Mouse (Mus musculus) kidney, embryonic 14.5 days (tissue): ENCODE measurements around the gene Nav2. TPM values are rescaled to one million over a fixed set of nuclear protein-coding genes. Genes with fewer than 3 reads are reported as not detected.

Source experiments
- ATAC-seq: fragments of 200-750 bp; cut with Nextera tagmentation; 2 replicates; pipeline ENCODE4 v1.8.0; 2017; ENCODE audit warnings: moderate number of reproducible peaks, mild to moderate bottlenecking, moderate TSS enrichment, moderate library complexity; ENCODE audit not compliant: low FRiP score, low TSS enrichment
- H3K27ac ChIP-seq: fragments of 300-500 bp; sonication (generic); 2 replicates; pipeline ENCODE4 v1.5.1; 2014; ENCODE audit warnings: low read depth, mild to moderate bottlenecking, low read length, moderate library complexity, mixed read lengths
- H3K27me3 ChIP-seq: fragments of 300-500 bp; sonication (generic); 2 replicates; pipeline ENCODE4 v1.6.1; 2014; ENCODE audit warnings: mild to moderate bottlenecking, low read length; ENCODE audit not compliant: control insufficient read depth, insufficient read depth
- H3K36me3 ChIP-seq: fragments of 300-500 bp; sonication (generic); 2 replicates; pipeline ENCODE4 v1.6.1; 2014; ENCODE audit warnings: low read length, mixed read lengths; ENCODE audit not compliant: control insufficient read depth, insufficient read depth
- H3K4me1 ChIP-seq: fragments of 300-500 bp; sonication (generic); 2 replicates; pipeline ENCODE4 v1.6.1; 2014; ENCODE audit warnings: low read length, mixed read lengths; ENCODE audit not compliant: control insufficient read depth, insufficient read depth
- H3K4me2 ChIP-seq: fragments of 300-500 bp; sonication (generic); replicated peaks from 2 replicates; pipeline ENCODE4 v1.6.1; 2014; ENCODE audit warnings: low read depth, mild to moderate bottlenecking, low read length
- H3K4me3 ChIP-seq: fragments of 300-500 bp; sonication (generic); 2 replicates; pipeline ENCODE4 v1.5.1; 2014; ENCODE audit warnings: mild to moderate bottlenecking, low read length
- H3K9ac ChIP-seq: fragments of 300-500 bp; sonication (generic); 2 replicates; pipeline ENCODE4 v1.6.1; 2014; ENCODE audit warnings: low read depth, mild to moderate bottlenecking, low read length, moderate library complexity
- H3K9me3 ChIP-seq: fragments of 300-500 bp; sonication (generic); 2 replicates; pipeline ENCODE4 v1.6.1; 2016; ENCODE audit warnings: low read length; ENCODE audit not compliant: control insufficient read depth
- WGBS: fragments of 180-500 bp; shearing (Covaris S2); extraction: QIAGEN DNeasy Blood & Tissue Kit; methylation state at CpG from one replicate; pipeline ENCODE4 v1.1.7; 2014; 5-methylcytosine and 5-hydroxymethylcytosine counted together
- polyA plus RNA-seq: library from polyadenylated mRNA; unstranded; fragments of >200 nt; fragmentation: Nextera tagmentation; extraction: Ambion mirVana; gene quantifications from 2 replicates; pipeline ENCODE4 v1.2.1, GENCODE M21; 2014

Gene Nav2
- polyA plus RNA-seq: 39.8 and 49.2 TPM in 2 replicates

DNA sequence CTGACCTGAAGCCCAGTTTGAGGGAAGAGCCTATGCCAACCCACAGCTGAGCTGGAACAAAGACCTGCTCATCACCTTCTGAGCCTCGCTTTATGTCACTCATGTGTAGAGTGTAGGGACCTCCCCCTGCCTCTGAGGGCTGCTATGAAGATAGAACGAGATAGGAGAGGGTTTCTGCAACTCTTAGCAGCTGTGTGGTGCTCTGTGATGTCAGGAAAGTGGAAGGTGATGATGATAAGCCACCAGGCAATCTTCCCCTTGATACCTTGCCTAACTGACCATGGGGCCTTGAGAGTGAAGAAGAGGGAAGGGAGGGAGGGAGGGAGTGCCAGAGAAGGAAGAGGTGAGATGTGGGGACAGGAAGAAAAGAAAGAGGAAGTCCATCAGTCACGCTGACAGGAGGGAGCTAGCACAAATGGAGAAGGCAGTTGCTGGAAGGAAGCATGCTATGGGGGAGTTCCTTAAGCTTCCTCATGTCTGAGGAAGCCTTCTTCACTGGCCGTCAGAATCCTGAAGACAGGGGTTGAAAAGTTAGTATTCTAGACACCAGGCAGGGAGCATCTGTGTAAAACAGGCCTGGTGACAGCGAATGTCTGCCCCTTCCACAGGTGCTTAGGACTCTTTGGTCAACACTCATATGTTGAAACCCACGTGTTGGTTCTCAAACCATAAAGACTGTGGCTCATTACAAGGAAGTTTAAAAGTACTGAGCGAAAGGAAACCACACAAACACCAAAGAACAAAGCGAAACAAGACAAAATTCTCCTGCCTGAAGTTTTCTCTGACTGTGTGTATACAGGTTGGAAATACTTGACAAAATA, at the start of gene Nav2:
Gene Nav2, plus strand, starts transcription at position 196 of the 821 bp plus-strand sequence.
- Histone ChIP-seq H3K9me3 (no peaks in the 10 kb centered on the region), H3K36me3 (no peaks in the 10 kb centered on the region), H3K9ac (no peak within 1 kb of the TSS), H3K27me3 (no peaks in the 10 kb centered on the region), H3K4me3 (no peak within 1 kb of the TSS), H3K4me1 (no peaks in the 10 kb centered on the region), H3K27ac (no peak within 1 kb of the TSS), H3K4me2 (no peak within 1 kb of the TSS)
- 65% methylated on average over 8 of the region's 8 CpGs for WGBS
- ATAC-seq: no peak

DNA sequence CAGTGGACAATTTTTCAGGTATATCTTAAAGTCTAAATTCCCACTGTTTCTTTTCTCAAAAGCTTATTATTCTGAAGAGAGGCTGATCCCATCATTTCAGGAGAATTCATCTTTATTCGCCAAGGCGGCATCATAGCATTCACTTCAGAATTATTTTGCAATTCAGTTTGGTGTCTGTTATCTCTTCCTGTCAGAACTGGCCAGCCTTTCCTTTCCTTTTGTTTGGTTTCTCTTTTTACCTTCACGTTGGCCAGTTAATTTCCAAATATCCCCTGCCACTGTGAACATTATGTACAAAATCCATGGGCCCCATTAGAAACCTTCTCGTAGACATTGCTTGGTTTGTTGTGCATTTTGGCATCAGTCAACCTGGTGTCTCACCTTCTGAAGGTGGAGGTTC, 49.2 kb upstream of the Nav2 start:
- Histone ChIP-seq H3K4me3 (no peak overlapping the region), H3K9ac (no peak overlapping the region), H3K4me2 (no peak overlapping the region), H3K9me3 (no peaks in the 10 kb centered on the region), H3K27me3 (no peaks in the 10 kb centered on the region), H3K4me1 (no peaks in the 10 kb centered on the region), H3K27ac (no peak overlapping the region), H3K36me3 (no peaks in the 10 kb centered on the region; the same call in 1 of the 2 replicates)
- no peak for ATAC-seq
- WGBS: 92% methylated on average over 4 of the region's 4 CpGs

DNA sequence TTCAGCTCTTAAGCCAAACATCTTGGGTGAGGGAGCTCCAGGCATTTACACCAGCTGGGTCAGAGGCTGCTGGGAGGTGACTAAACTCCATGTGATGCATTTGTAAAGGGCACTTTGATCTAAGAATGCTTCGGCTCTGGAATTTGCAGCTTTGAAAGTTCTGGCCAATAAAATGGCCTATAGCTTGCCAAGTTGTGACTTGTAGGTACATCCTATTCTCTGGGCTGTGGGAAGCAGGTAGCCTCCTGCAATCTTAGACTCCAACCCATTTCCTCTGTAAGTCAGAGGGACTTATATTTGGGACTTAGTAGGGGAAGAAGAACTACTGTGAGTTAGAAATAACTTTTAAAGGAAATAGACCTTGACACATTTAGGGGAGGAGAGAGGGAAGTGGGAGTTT, 47.6 kb upstream of the Nav2 start:
- no peaks in the 10 kb centered on the region for H3K4me1 ChIP-seq
- WGBS: 19% methylated on average over 1 of the region's 1 CpGs
- H3K9me3 ChIP-seq: no peaks in the 10 kb centered on the region
- no peak overlapping the region for H3K4me3 ChIP-seq
- H3K27me3 ChIP-seq: no peaks in the 10 kb centered on the region
- no peak overlapping the region for H3K27ac ChIP-seq
- H3K4me2 ChIP-seq: no peak overlapping the region
- ATAC-seq: no peak
- peaks cover 9% of the 10 kb centered on the region; the same call in 1 of the 2 replicates for H3K36me3 ChIP-seq
- H3K9ac ChIP-seq: no peak overlapping the region

DNA sequence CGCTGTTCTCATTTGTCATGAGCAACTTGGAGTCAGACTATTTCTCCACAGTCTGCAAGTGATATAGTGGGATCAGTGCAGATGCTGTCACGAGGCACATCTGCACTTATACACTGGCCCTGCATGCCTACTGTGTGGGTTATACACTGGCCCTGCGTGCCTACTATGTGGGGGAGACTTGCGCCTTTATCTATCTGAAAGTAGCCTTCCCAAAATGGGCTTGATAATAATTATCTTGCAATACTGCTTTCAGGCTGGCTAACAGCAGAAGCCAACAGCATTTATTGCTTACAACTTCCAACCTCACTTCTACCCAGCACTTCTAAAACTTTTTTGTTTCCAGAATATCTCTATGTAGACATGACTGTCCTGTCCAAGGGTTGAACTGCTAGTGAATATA, 46.7 kb upstream of the Nav2 start:
- Histone ChIP-seq H3K36me3 (peaks cover 16% of the 10 kb centered on the region), H3K4me3 (no peak overlapping the region), H3K9me3 (no peaks in the 10 kb centered on the region), H3K27me3 (no peaks in the 10 kb centered on the region), H3K4me2 (no peak overlapping the region), H3K27ac (no peak overlapping the region), H3K9ac (no peak overlapping the region), H3K4me1 (no peaks in the 10 kb centered on the region)
- 94% methylated on average over 4 of the region's 4 CpGs for WGBS
- no peak for ATAC-seq

DNA sequence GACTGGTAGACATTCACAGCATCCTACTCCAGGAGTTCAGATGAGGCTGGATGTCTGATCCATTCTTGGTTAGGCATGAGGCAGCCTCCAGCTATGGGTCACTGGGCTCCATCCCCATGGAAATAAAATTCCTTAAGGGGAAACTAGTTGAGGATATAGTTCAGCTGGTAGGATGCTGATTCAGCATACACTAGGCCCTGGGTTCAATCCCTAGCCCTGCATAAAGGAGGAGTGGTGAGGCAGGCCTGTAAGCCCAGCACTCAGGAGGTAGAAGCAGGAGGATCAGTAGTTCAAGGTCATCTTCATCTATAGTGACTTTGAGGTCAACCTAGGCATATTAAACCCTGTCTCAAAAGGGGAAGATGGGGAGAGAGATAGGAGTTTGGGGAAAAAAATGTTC, 44.3 kb upstream of the Nav2 start:
- Histone ChIP-seq H3K27me3 (no peaks in the 10 kb centered on the region), H3K4me3 (no peak overlapping the region), H3K9me3 (no peaks in the 10 kb centered on the region), H3K9ac (no peak overlapping the region), H3K4me1 (no peaks in the 10 kb centered on the region), H3K36me3 (peaks cover 40% of the 10 kb centered on the region), H3K27ac (no peak overlapping the region), H3K4me2 (no peak overlapping the region)
- no peak for ATAC-seq

DNA sequence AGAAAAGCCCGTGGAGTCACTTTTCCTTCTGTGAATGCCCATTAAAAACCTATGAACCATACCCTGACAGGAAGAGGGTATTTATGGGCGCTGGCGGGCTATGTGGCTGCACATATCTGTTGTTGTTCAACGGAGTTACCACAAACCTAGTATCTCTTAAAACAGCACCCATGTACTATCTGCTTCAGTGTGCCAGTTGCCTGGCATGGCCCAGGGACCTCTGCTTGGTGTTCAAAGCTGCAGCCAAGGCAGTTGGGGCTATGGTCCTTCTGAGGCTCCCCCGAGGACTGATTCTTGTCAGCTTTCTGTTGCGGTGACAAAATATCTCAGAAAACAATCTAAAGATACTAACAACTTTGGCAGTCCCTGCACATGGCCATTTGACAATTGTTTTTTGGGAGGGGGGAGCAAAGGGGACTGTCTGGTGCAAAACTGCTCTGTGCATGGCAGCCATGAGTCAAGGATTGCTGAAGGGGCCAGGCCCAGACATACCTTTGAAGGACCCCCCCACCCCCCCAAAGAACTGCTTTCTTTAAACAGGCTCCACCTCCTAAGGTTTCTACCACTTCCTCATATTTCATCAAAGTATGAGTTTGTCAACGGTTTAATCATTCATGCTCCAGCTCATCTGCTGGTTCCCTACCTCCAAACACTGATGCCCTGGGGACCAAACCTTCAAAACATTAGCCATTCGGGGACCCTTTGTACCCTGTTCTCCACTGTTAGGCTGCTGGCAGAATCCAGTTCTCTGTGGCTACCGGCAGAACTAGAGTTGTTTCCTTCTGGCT, 43.7 kb upstream of the Nav2 start:
- Histone ChIP-seq H3K27me3 (no peaks in the 10 kb centered on the region), H3K9ac (no peak overlapping the region), H3K36me3 (peaks cover 47% of the 10 kb centered on the region), H3K4me3 (no peak overlapping the region), H3K27ac (no peak overlapping the region), H3K9me3 (no peaks in the 10 kb centered on the region), H3K4me2 (no peak overlapping the region), H3K4me1 (no peaks in the 10 kb centered on the region)
- 85% methylated on average over 9 of the region's 9 CpGs for WGBS
- ATAC-seq: no peak

DNA sequence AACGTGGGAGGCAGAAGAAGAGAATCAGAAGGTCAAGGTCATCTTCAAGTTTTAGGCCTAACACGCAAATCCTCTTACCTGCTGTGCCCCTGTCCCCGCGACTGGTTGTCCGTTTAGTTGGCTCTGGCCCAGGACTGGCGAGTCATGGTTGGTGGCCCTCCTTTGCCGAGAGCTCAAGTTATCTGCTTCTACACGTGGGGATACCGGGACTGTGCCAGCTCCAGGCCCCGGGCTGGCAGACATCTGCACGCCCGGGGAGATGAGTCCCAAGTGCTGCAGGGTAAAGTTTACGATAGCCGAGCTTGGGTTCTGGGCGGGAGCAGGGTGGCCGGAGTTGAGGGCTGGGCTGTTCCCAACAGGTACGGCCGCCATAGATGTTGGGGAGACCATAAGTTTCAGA, 40.9 kb upstream of the Nav2 start:
- Histone ChIP-seq H3K9ac (no peak overlapping the region), H3K27me3 (no peaks in the 10 kb centered on the region), H3K9me3 (no peaks in the 10 kb centered on the region), H3K27ac (no peak overlapping the region), H3K4me3 (no peak overlapping the region), H3K4me1 (no peaks in the 10 kb centered on the region), H3K36me3 (peaks cover 74% of the 10 kb centered on the region), H3K4me2 (no peak overlapping the region)
- 91% methylated on average over 18 of the region's 18 CpGs for WGBS
- ATAC-seq: no peak

DNA sequence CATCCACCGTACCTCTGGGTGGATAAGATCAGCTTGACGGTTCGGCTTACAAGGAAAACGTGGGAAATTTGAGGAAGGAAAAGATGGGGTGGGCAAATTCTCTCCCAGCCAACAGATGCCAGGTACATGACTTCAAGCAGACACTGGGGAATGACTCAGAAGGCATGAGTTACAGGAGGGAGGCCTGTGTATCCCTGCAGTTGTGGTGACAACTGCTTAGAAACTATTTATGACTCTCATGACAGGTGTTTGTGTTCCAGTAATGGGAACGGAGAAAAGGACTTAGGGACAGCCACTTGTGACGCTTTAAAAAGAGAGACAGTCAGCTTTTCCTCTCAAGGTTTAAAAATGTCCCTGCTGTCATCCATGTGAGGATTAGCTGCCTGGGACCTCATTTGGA, 38.4 kb upstream of the Nav2 start:
- no peak for ATAC-seq
- H3K27ac ChIP-seq: no peak overlapping the region
- no peaks in the 10 kb centered on the region for H3K4me1 ChIP-seq
- H3K9me3 ChIP-seq: no peaks in the 10 kb centered on the region
- H3K9ac ChIP-seq: no peak overlapping the region
- no peak overlapping the region for H3K4me3 ChIP-seq
- H3K27me3 ChIP-seq: no peaks in the 10 kb centered on the region
- peaks cover 99% of the 10 kb centered on the region for H3K36me3 ChIP-seq
- H3K4me2 ChIP-seq: no peak overlapping the region
- 64% methylated on average over 6 of the region's 6 CpGs for WGBS

DNA sequence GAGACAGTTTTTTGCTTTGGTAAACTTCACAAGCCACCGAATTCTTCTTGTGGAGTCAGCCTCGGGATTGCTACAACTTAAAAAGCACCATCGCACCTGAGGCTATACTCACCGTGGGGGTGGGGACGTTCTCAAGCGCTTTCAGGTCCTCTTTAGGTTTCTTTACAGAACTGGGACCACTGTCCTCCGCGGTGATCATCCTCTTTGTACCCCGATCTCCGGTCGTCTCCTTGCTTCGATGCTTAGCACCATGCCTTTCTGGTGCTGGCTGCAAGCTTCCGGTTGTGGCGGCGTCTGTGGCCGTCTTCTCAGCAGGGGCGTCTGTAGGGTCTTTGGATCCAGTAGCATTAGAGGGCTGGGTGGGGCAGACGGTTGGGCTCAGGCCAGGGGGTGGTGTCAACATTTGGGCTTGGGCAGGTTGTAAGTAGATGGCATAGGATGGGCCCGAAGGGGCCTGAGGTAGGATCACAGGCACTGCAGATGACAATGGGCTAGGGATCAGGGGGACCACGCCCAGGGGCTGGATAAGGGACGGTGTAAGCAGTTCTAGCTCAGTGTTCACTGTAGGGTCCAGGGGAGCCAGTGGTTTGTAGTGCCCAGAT, 37.8 kb upstream of the Nav2 start:
- no peak for ATAC-seq
- Histone ChIP-seq H3K9ac (no peak overlapping the region), H3K27me3 (no peaks in the 10 kb centered on the region), H3K4me2 (no peak overlapping the region), H3K9me3 (no peaks in the 10 kb centered on the region), H3K4me1 (no peaks in the 10 kb centered on the region), H3K36me3 (peaks cover 99% of the 10 kb centered on the region), H3K4me3 (no peak overlapping the region), H3K27ac (no peak overlapping the region)
- WGBS: 94% methylated on average over 21 of the region's 21 CpGs
